In genomic region chr2:26570034-26570433, GRCm38 (mm10) we compare ENCODE assay signal across 8 mouse cellular contexts. TPM values are rescaled to one million over a fixed set of nuclear protein-coding genes. Genes with fewer than 3 reads are reported as not detected.
A peak's percentile ranks its signal among the peaks of the same experiment; 100 is the strongest.
DNase-seq lines count a peak whose midpoint lies in the region; ATAC-seq and TF ChIP-seq lines count a peak whose summit lies in the region.
"Had no signal": no experiment of that assay in that cellular context is flagged by ENCODE, and none has a peak within 500 bp of the region (broad histone marks: within the 10 kb centered on the region; RNA-seq: fewer than 3 reads in every experiment).

No protein-coding gene starts in this region.

- H3K27me3 ChIP-seq in midbrain, embryonic 10.5 days (ENCODE audit: low read depth, poor library complexity, severe bottlenecking) = no peaks in the 10 kb centered on the region
- H3K27me3 ChIP-seq in midbrain, embryonic 13.5 days = no peaks in the 10 kb centered on the region
- no peaks in the 10 kb centered on the region for H3K27me3 ChIP-seq in intestine, embryonic 16.5 days (replicated peaks; ENCODE audit: control insufficient read depth, insufficient read depth, low read length)
- no peaks in the 10 kb centered on the region for H3K27me3 ChIP-seq in stomach, embryonic 15.5 days (replicated peaks)

- H3K9ac ChIP-seq in midbrain, embryonic 13.5 days (replicated peaks) = no peak overlapping the region
- H3K9ac ChIP-seq in intestine, embryonic 16.5 days (ENCODE audit: low read depth, low read length) = no peak overlapping the region
- H3K9ac ChIP-seq in stomach, embryonic 15.5 days = no peak overlapping the region

- no peaks in the 10 kb centered on the region for H3K36me3 ChIP-seq in midbrain, embryonic 10.5 days
- H3K36me3 ChIP-seq in midbrain, embryonic 13.5 days = no peaks in the 10 kb centered on the region
- no peaks in the 10 kb centered on the region for H3K36me3 ChIP-seq in intestine, embryonic 16.5 days (ENCODE audit: control insufficient read depth, insufficient read depth, low read length)
- no peaks in the 10 kb centered on the region for H3K36me3 ChIP-seq in stomach, embryonic 15.5 days

- H3K9me3 ChIP-seq in midbrain, embryonic 10.5 days (replicated peaks) = no peaks in the 10 kb centered on the region
- no peaks in the 10 kb centered on the region for H3K9me3 ChIP-seq in midbrain, embryonic 13.5 days
- no peaks in the 10 kb centered on the region for H3K9me3 ChIP-seq in intestine, embryonic 16.5 days (ENCODE audit: control insufficient read depth, low read length)
- no peaks in the 10 kb centered on the region for H3K9me3 ChIP-seq in stomach, embryonic 15.5 days

- TF ChIP-seq POLR2A in lung, adult 2 months (IDR thresholded peaks at IDR 0.05; ENCODE audit: borderline replicate concordance, extremely low read depth, low read depth, low read length) = no peak

- peak; percentile 71 for TF ChIP-seq CTCF in lung, adult 2 months (IDR thresholded peaks at IDR 0.05; ENCODE audit: insufficient read depth, low read length)

- no peak for ATAC-seq in midbrain, embryonic 13.5 days
- ATAC-seq in intestine, embryonic 16.5 days = no peak
- ATAC-seq in stomach, embryonic 15.5 days (ENCODE audit: insufficient read depth, low FRiP score, low read depth) = 0 out of 2 replicates have a peak, but pooled peaks have one; percentile 24

- no peak overlapping the region for H3K4me2 ChIP-seq in midbrain, embryonic 13.5 days (replicated peaks)
- no peak overlapping the region for H3K4me2 ChIP-seq in intestine, embryonic 16.5 days (ENCODE audit: low read depth, low read length)
- no peak overlapping the region for H3K4me2 ChIP-seq in stomach, embryonic 15.5 days

- H3K27ac ChIP-seq in midbrain, embryonic 10.5 days (replicated peaks) = no peak overlapping the region
- no peak overlapping the region for H3K27ac ChIP-seq in midbrain, embryonic 13.5 days
- peak overlapping the region; percentile 57 for H3K27ac ChIP-seq in intestine, embryonic 16.5 days (ENCODE audit: low read length)
- H3K27ac ChIP-seq in stomach, embryonic 15.5 days = no peak overlapping the region

- peaks cover 26% of the 10 kb centered on the region for H3K4me1 ChIP-seq in midbrain, embryonic 10.5 days
- peaks cover 9% of the 10 kb centered on the region; the same call in 1 of the 2 replicates for H3K4me1 ChIP-seq in midbrain, embryonic 13.5 days (replicated peaks)
- peaks cover 11% of the 10 kb centered on the region for H3K4me1 ChIP-seq in intestine, embryonic 16.5 days (ENCODE audit: control insufficient read depth, insufficient read depth, low read length)
- peaks cover 25% of the 10 kb centered on the region for H3K4me1 ChIP-seq in lung, adult 2 months (ENCODE audit: control insufficient read depth, insufficient read depth, low read length)
- H3K4me1 ChIP-seq in stomach, embryonic 15.5 days = no peaks in the 10 kb centered on the region; the same call in 1 of the 2 replicates

- WGBS in midbrain, embryonic 10.5 days = 10% methylated on average over 3 of the region's 3 CpGs
- WGBS in midbrain, embryonic 13.5 days = 1% methylated on average over 3 of the region's 3 CpGs
- 14% methylated on average over 3 of the region's 3 CpGs for WGBS in intestine, embryonic 16.5 days
- 10% methylated on average over 3 of the region's 3 CpGs for WGBS in lung, adult 2 months
- 18% methylated on average over 3 of the region's 3 CpGs for WGBS in stomach, embryonic 15.5 days

- peak; percentile 73 for DNase-seq in midbrain, embryonic 10.5 days (ENCODE audit: low spot score)
- DNase-seq in R1 (ENCODE audit: low read depth, low spot score) = peak; percentile 80
- DNase-seq in embryo, embryonic 11.5 days (ENCODE audit: low read depth, low spot score) = peak; percentile 46
- DNase-seq in lung, adult 2 months = peak; percentile 58

- no peak overlapping the region for H3K4me3 ChIP-seq in midbrain, embryonic 10.5 days
- H3K4me3 ChIP-seq in midbrain, embryonic 13.5 days (replicated peaks) = no peak overlapping the region
- no peak overlapping the region for H3K4me3 ChIP-seq in intestine, embryonic 16.5 days (ENCODE audit: low read length)
- H3K4me3 ChIP-seq in lung, adult 2 months (replicated peaks; ENCODE audit: extremely low read depth, low read depth, low read length) = peak overlapping the region; percentile 47
- no peak overlapping the region for H3K4me3 ChIP-seq in stomach, embryonic 15.5 days (replicated peaks)

RNA-seq across cellular contexts. Expression of gene Egfl7, which starts 9.8 kb away (rescaled TPM):
- polyA plus RNA-seq in midbrain, embryonic 10.5 days (2016; fragmentation: Nextera tagmentation; extraction: Ambion mirVana) = 68.5 and 85.7 TPM in 2 replicates
- polyA plus RNA-seq in midbrain, embryonic 13.5 days (2015; fragmentation: Nextera tagmentation; extraction: Ambion mirVana) = 44.9 and 55.9 TPM in 2 replicates
- 110 and 118 TPM in 2 replicates for polyA plus RNA-seq in intestine, embryonic 16.5 days (2015; fragmentation: Nextera tagmentation; extraction: Ambion mirVana)
- polyA plus RNA-seq in lung, adult 2 months (2012; rRNA removed) = 1,942 and 2,032 TPM in 2 replicates
- 121 and 128 TPM in 2 replicates for polyA plus RNA-seq in stomach, embryonic 15.5 days (2015; fragmentation: Nextera tagmentation; extraction: Ambion mirVana)

RNA-seq across cellular contexts. Expression of gene Gm20532, which starts 16.4 kb away (rescaled TPM):
- not detected in 2 replicates for polyA plus RNA-seq in midbrain, embryonic 10.5 days (2016; fragmentation: Nextera tagmentation; extraction: Ambion mirVana)
- polyA plus RNA-seq in midbrain, embryonic 13.5 days (2015; fragmentation: Nextera tagmentation; extraction: Ambion mirVana) = not detected in 2 replicates
- not detected in 2 replicates for polyA plus RNA-seq in intestine, embryonic 16.5 days (2015; fragmentation: Nextera tagmentation; extraction: Ambion mirVana)
- polyA plus RNA-seq in lung, adult 2 months (2012; rRNA removed) = not detected in 2 replicates
- polyA plus RNA-seq in stomach, embryonic 15.5 days (2015; fragmentation: Nextera tagmentation; extraction: Ambion mirVana) = not detected in 2 replicates
- polyA plus RNA-seq: neural tube, embryonic 14.5 days had no signal

RNA-seq across cellular contexts. Expression of gene Agpat2, which starts 34.2 kb away (rescaled TPM):
- polyA plus RNA-seq in midbrain, embryonic 10.5 days (2016; fragmentation: Nextera tagmentation; extraction: Ambion mirVana) = 9.0 and 10.6 TPM in 2 replicates
- 4.0 and 5.3 TPM in 2 replicates for polyA plus RNA-seq in midbrain, embryonic 13.5 days (2015; fragmentation: Nextera tagmentation; extraction: Ambion mirVana)
- 113 and 116 TPM in 2 replicates for polyA plus RNA-seq in intestine, embryonic 16.5 days (2015; fragmentation: Nextera tagmentation; extraction: Ambion mirVana)
- polyA plus RNA-seq in lung, adult 2 months (2012; rRNA removed) = 106 and 134 TPM in 2 replicates
- polyA plus RNA-seq in stomach, embryonic 15.5 days (2015; fragmentation: Nextera tagmentation; extraction: Ambion mirVana) = 60.1 and 63.4 TPM in 2 replicates

RNA-seq across cellular contexts. Expression of gene Notch1, which starts 53.6 kb away (rescaled TPM):
- polyA plus RNA-seq in midbrain, embryonic 10.5 days (2016; fragmentation: Nextera tagmentation; extraction: Ambion mirVana) = 30.1 and 38.3 TPM in 2 replicates
- polyA plus RNA-seq in midbrain, embryonic 13.5 days (2015; fragmentation: Nextera tagmentation; extraction: Ambion mirVana) = 21.4 and 27.9 TPM in 2 replicates
- polyA plus RNA-seq in intestine, embryonic 16.5 days (2015; fragmentation: Nextera tagmentation; extraction: Ambion mirVana) = 7.4 and 8.4 TPM in 2 replicates
- polyA plus RNA-seq in lung, adult 2 months (2012; rRNA removed) = 108 and 124 TPM in 2 replicates
- 16.1 and 17.9 TPM in 2 replicates for polyA plus RNA-seq in stomach, embryonic 15.5 days (2015; fragmentation: Nextera tagmentation; extraction: Ambion mirVana)

RNA-seq across cellular contexts. Expression of gene Fam69b, which starts 58.2 kb away (rescaled TPM):
- 36.4 and 51.4 TPM in 2 replicates for polyA plus RNA-seq in midbrain, embryonic 10.5 days (2016; fragmentation: Nextera tagmentation; extraction: Ambion mirVana)
- polyA plus RNA-seq in midbrain, embryonic 13.5 days (2015; fragmentation: Nextera tagmentation; extraction: Ambion mirVana) = 112 and 118 TPM in 2 replicates
- 24.8 and 27.0 TPM in 2 replicates for polyA plus RNA-seq in intestine, embryonic 16.5 days (2015; fragmentation: Nextera tagmentation; extraction: Ambion mirVana)
- 13.1 and 15.1 TPM in 2 replicates for polyA plus RNA-seq in lung, adult 2 months (2012; rRNA removed)
- polyA plus RNA-seq in stomach, embryonic 15.5 days (2015; fragmentation: Nextera tagmentation; extraction: Ambion mirVana) = 28.9 and 33.7 TPM in 2 replicates

Comparison
In these comparisons a context has a peak if more than half of its experiments do, and no peak if none do; other contexts are left out.
1. RNA of gene Egfl7, which starts 9.8 kb away (polyA plus RNA-seq): 1,942 to 2,032 TPM in lung, adult 2 months; 121 to 128 TPM in stomach, embryonic 15.5 days, 110 to 118 TPM in intestine, embryonic 16.5 days, 68.5 to 85.7 TPM in midbrain, embryonic 10.5 days and 44.9 to 55.9 TPM in midbrain, embryonic 13.5 days; every median in the first group is over 10 times any median in the second.
2. Peak in every context shown above with its lines, with median percentiles within 50 percentile points of each other: DNase-seq.